Mouse (Mus musculus) neural tube, embryonic 13.5 days (tissue): Measurements from ENCODE around the gene Gm7929. TPM values are rescaled to one million over a fixed set of nuclear protein-coding genes. Genes with fewer than 3 reads are reported as not detected.
"Not testable (repeated sequence)": the region's sequence is repeated elsewhere in the genome, so short reads cannot be mapped to it uniquely, and the experiment has no call there.

Source experiments
- ATAC-seq: fragments of 200-750 bp; cut with Nextera tagmentation; 2 replicates; pipeline ENCODE4 v1.8.0; 2017; ENCODE audit warnings: low read depth, mild to moderate bottlenecking, moderate TSS enrichment, moderate library complexity
- H3K27ac ChIP-seq: fragments of 300-500 bp; sonication (generic); replicated peaks from 2 replicates; pipeline ENCODE4 v1.5.1; 2015; ENCODE audit warnings: moderate library complexity, mild to moderate bottlenecking, inconsistent platforms
- H3K27me3 ChIP-seq: fragments of 300-500 bp; sonication (generic); 2 replicates; pipeline ENCODE4 v1.6.1; 2015; ENCODE audit warnings: mild to moderate bottlenecking, inconsistent platforms
- H3K36me3 ChIP-seq: fragments of 300-500 bp; sonication (generic); 2 replicates; pipeline ENCODE4 v1.6.1; 2015; ENCODE audit warnings: mild to moderate bottlenecking, inconsistent platforms
- H3K4me1 ChIP-seq: fragments of 300-500 bp; sonication (generic); replicated peaks from 2 replicates; pipeline ENCODE4 v1.6.1; 2015; ENCODE audit warnings: inconsistent platforms
- H3K4me2 ChIP-seq: fragments of 300-500 bp; sonication (generic); 2 replicates; pipeline ENCODE4 v1.6.1; 2015; ENCODE audit warnings: inconsistent platforms, mild to moderate bottlenecking, moderate library complexity
- H3K4me3 ChIP-seq: fragments of 300-500 bp; sonication (generic); 2 replicates; pipeline ENCODE4 v1.5.1; 2015; ENCODE audit warnings: mild to moderate bottlenecking, inconsistent platforms
- H3K9ac ChIP-seq: fragments of 300-500 bp; sonication (generic); 2 replicates; pipeline ENCODE4 v1.6.1; 2015; ENCODE audit warnings: moderate library complexity, mild to moderate bottlenecking, inconsistent platforms
- H3K9me3 ChIP-seq: fragments of 300-500 bp; sonication (generic); 2 replicates; pipeline ENCODE4 v1.6.1; 2016; ENCODE audit warnings: inconsistent platforms
- WGBS: fragments of 180-500 bp; shearing (Covaris S2); methylation state at CpG from one replicate; pipeline ENCODE4 v1.1.7; 2015; 5-methylcytosine and 5-hydroxymethylcytosine counted together
- polyA plus RNA-seq: library from polyadenylated mRNA; unstranded; fragments of >200 nt; fragmentation: Nextera tagmentation; extraction: Ambion mirVana; gene quantifications from 2 replicates; pipeline ENCODE4 v1.2.1, GENCODE M21; 2015

The Gm7929 gene
- not detected in 2 replicates for polyA plus RNA-seq

- not testable (repeated sequence) for ATAC-seq, H3K27me3 ChIP-seq, H3K9me3 ChIP-seq, H3K4me2 ChIP-seq, H3K4me1 ChIP-seq, H3K4me3 ChIP-seq, H3K36me3 ChIP-seq, H3K27ac ChIP-seq, H3K9ac ChIP-seq
- WGBS: 100% methylated on average over 1 of the region's 1 CpGs
These were observed at the start of gene Gm7929 for GRCm38 (mm10) chr14:41750514-41750913. Gene Gm7929, minus strand, starts transcription at chr14:41750614.

GRCm38 (mm10) chr14:41772341-41772740 lies 21.9 kb upstream of the Gm7929 start, which contains the start of gene Gm47189:
Gene Gm47189, minus strand, starts transcription at chr14:41772441.
- H3K4me3 ChIP-seq, ATAC-seq, H3K36me3 ChIP-seq, H3K27ac ChIP-seq, H3K9me3 ChIP-seq, H3K27me3 ChIP-seq, H3K4me2 ChIP-seq, H3K4me1 ChIP-seq, H3K9ac ChIP-seq: not testable (repeated sequence)

- H3K4me3 ChIP-seq, H3K27me3 ChIP-seq, H3K9me3 ChIP-seq, H3K36me3 ChIP-seq, ATAC-seq, H3K9ac ChIP-seq, H3K27ac ChIP-seq, H3K4me1 ChIP-seq, H3K4me2 ChIP-seq: not testable (repeated sequence)
- 82% methylated on average over 3 of the region's 3 CpGs for WGBS
These were observed 5.5 kb upstream of the Gm7929 start for GRCm38 (mm10) chr14:41755931-41756330.

GRCm38 (mm10) chr14:41723437-41723836 lies 27.0 kb downstream of the Gm7929 start:
- not testable (repeated sequence) for H3K9ac ChIP-seq, H3K4me2 ChIP-seq, H3K4me1 ChIP-seq, H3K36me3 ChIP-seq, H3K27ac ChIP-seq, H3K4me3 ChIP-seq, H3K27me3 ChIP-seq, H3K9me3 ChIP-seq, ATAC-seq
- WGBS: 75% methylated on average over 14 of the region's 17 CpGs

- H3K4me2 ChIP-seq, H3K27me3 ChIP-seq, H3K36me3 ChIP-seq, H3K27ac ChIP-seq, H3K4me1 ChIP-seq, H3K9ac ChIP-seq, H3K9me3 ChIP-seq, ATAC-seq, H3K4me3 ChIP-seq: not testable (repeated sequence)
- 87% methylated on average over 1 of the region's 1 CpGs for WGBS
These were observed 33.2 kb downstream of the Gm7929 start for GRCm38 (mm10) chr14:41717180-41717579.

GRCm38 (mm10) chr14:41701785-41702184 lies 48.6 kb downstream of the Gm7929 start, which contains the start of gene Gm8068:
Gene Gm8068, minus strand, starts transcription at chr14:41701885.
- H3K27ac ChIP-seq, H3K4me1 ChIP-seq, H3K9ac ChIP-seq, H3K4me2 ChIP-seq, H3K36me3 ChIP-seq, H3K9me3 ChIP-seq, H3K4me3 ChIP-seq, H3K27me3 ChIP-seq, ATAC-seq: not testable (repeated sequence)
- WGBS: no CpG with 5 or more reads among the region's 3 CpGs

Other genes starting within 250 kb of the Gm7929 start
- gene Gm7970, start 195.0 kb downstream of the Gm7929 start, polyA plus RNA-seq: not detected in 2 replicates
- not detected in 2 replicates for gene 1700049E17Rik2, start 177.4 kb downstream of the Gm7929 start, polyA plus RNA-seq
- gene Gm3072, start 126.0 kb downstream of the Gm7929 start, polyA plus RNA-seq: not detected in 2 replicates
- gene Gm3676, start 104.1 kb downstream of the Gm7929 start, polyA plus RNA-seq: not detected in 2 replicates
- gene Gm8068, start 48.7 kb downstream of the Gm7929 start, polyA plus RNA-seq: not detected in 2 replicates
- not detected in 2 replicates for gene Gm47189, start 21.8 kb upstream of the Gm7929 start, polyA plus RNA-seq
- gene Gm7980, start 156.7 kb upstream of the Gm7929 start, polyA plus RNA-seq: not detected in 2 replicates
- gene 1700049E17Rik1, start 174.3 kb upstream of the Gm7929 start, polyA plus RNA-seq: not detected in 2 replicates
- gene 1700024B05Rik, start 193.4 kb upstream of the Gm7929 start, polyA plus RNA-seq: not detected in 2 replicates
- not detected in 2 replicates for gene Gm6401, start 217.3 kb upstream of the Gm7929 start, polyA plus RNA-seq
- gene Gm3543, start 232.7 kb upstream of the Gm7929 start, polyA plus RNA-seq: not detected in 2 replicates